Mouse (Mus musculus) ES-E14 (cell line): ENCODE results near the gene Ltb4r2. TPM values are rescaled to one million over a fixed set of nuclear protein-coding genes. Genes with fewer than 3 reads are reported as not detected.

ENCODE experiments used
- DNase-seq: peaks from one replicate; pipeline ENCODE4 v3.0.0-alpha.2; 2013; ENCODE audit warnings: low read depth, low spot score
- H3K27ac ChIP-seq: 2 replicates; pipeline ENCODE4 v1.5.1; 2012; ENCODE audit warnings: low read depth, mild to moderate bottlenecking, low read length, moderate library complexity, mixed read lengths; ENCODE audit not compliant: poor library complexity, insufficient read depth, severe bottlenecking
- H3K36me3 ChIP-seq: 2 replicates; pipeline ENCODE4 v1.6.1; 2012; ENCODE audit warnings: mild to moderate bottlenecking, low read length, moderate library complexity, mixed read lengths; ENCODE audit not compliant: control insufficient read depth, poor library complexity, insufficient read depth, severe bottlenecking
- H3K4me1 ChIP-seq, 2 experiments: fragments of 150-350 bp in 1 of 2; sonication (generic) in 1 of 2; 2 replicates each; pipeline ENCODE4 v1.6.1; 2012; ENCODE audit warnings: low read length in 2 of 2, mild to moderate bottlenecking in 1 of 2, mixed read lengths in 1 of 2; ENCODE audit not compliant: control insufficient read depth in 2 of 2, insufficient read depth in 2 of 2, poor library complexity in 1 of 2
- H3K4me3 ChIP-seq, 2 experiments: fragments of 150-350 bp in 1 of 2; sonication (generic) in 1 of 2; 2 replicates each; pipeline ENCODE4 v1.5.1; 2012; ENCODE audit warnings: low read length in 2 of 2, low read depth in 1 of 2, mild to moderate bottlenecking in 1 of 2, mixed read lengths in 1 of 2; ENCODE audit not compliant: insufficient read depth in 1 of 2, poor library complexity in 1 of 2, severe bottlenecking in 1 of 2
- H3K9ac ChIP-seq: 2 replicates; pipeline ENCODE4 v1.6.1; 2012; ENCODE audit warnings: low read depth, mild to moderate bottlenecking, low read length, mixed read lengths; ENCODE audit not compliant: poor library complexity, insufficient read depth, severe bottlenecking
- H3K9me3 ChIP-seq: fragments of 150-350 bp; sonication (generic); 2 replicates; pipeline ENCODE4 v1.6.1; 2012; ENCODE audit warnings: low read depth, mild to moderate bottlenecking, low read length; ENCODE audit not compliant: control insufficient read depth, insufficient read depth
- CHD2 ChIP-seq: IDR thresholded peaks from 2 replicates; pipeline ENCODE4 v1.6.1; 2014; ENCODE audit warnings: mild to moderate bottlenecking, low read depth, low read length, inconsistent platforms
- HCFC1 ChIP-seq: IDR thresholded peaks from 2 replicates; pipeline ENCODE4 v1.6.1; 2012; ENCODE audit warnings: low read length, inconsistent platforms, borderline replicate concordance; ENCODE audit not compliant: insufficient read depth
- MAFK ChIP-seq: IDR thresholded peaks from 2 replicates; pipeline ENCODE4 v1.6.1; 2014; ENCODE audit warnings: mild to moderate bottlenecking, low read depth, low read length, inconsistent platforms; ENCODE audit not compliant: insufficient read depth
- ZC3H11A ChIP-seq: IDR thresholded peaks from 2 replicates; pipeline ENCODE4 v1.6.1; 2012; ENCODE audit warnings: low read depth, mild to moderate bottlenecking, inconsistent platforms, low read length, borderline replicate concordance
- ZNF384 ChIP-seq: IDR thresholded peaks from 2 replicates; pipeline ENCODE4 v1.6.1; 2012; ENCODE audit warnings: low read depth, low read length, inconsistent platforms
- in situ Hi-C, 2 experiments: fragments of 600-800 bp; cut with MboI; formaldehyde crosslinking; loops; one replicate each; pipeline ENCODE4 v1.15.1; 2025; ENCODE audit warnings: low sequenced_read_pairs in 2 of 2, inconsistent platforms in 1 of 2; ENCODE audit not compliant: unreplicated experiment in 2 of 2
- total RNA-seq: library from RNA; depleted of rRNA; stranded (reverse); fragments of 300-350 nt; gene quantifications from 2 replicates; pipeline ENCODE4 v1.2.3, GENCODE M21; 2012

Gene Ltb4r2
- total RNA-seq, 1 experiment = 1.5 TPM

GRCm38 (mm10) chr14:55733889-55734288 lies 27.3 kb upstream of the Ltb4r2 start:
- no peaks in the 10 kb centered on the region for H3K9me3 ChIP-seq
- no peaks in the 10 kb centered on the region; the same call in 1 of the 2 replicates for H3K36me3 ChIP-seq
- DNase-seq = no peak
- H3K27ac ChIP-seq = no peak overlapping the region
- in situ Hi-C loops = no loop called here
- no peaks in the 10 kb centered on the region for H3K4me1 ChIP-seq
- no peak overlapping the region for H3K9ac ChIP-seq
- H3K4me3 ChIP-seq = no peak overlapping the region
- no peak for TF ChIP-seq ZNF384
- no peak for TF ChIP-seq ZC3H11A
- peak; percentile 69 for TF ChIP-seq MAFK
- no peak for TF ChIP-seq HCFC1

- DNase-seq = no peak
- Histone ChIP-seq H3K4me1 (no peaks in the 10 kb centered on the region), H3K27ac (no peak overlapping the region), H3K9me3 (no peaks in the 10 kb centered on the region), H3K4me3 (no peak overlapping the region), H3K9ac (no peak overlapping the region), H3K36me3 (peaks cover 2% of the 10 kb centered on the region; the same call in 1 of the 2 replicates)
- in situ Hi-C loops = no loop called here
- TF ChIP-seq ZNF384 = no peak
- no peak for TF ChIP-seq MAFK
- TF ChIP-seq ZC3H11A = no peak
- no peak for TF ChIP-seq CHD2
- TF ChIP-seq HCFC1 = no peak
These were observed 26.4 kb upstream of the Ltb4r2 start for GRCm38 (mm10) chr14:55734869-55735268.

- Histone ChIP-seq H3K36me3 (peaks cover 2% of the 10 kb centered on the region; the same call in 1 of the 2 replicates), H3K9me3 (no peaks in the 10 kb centered on the region), H3K27ac (no peak overlapping the region), H3K4me3 (no peak overlapping the region), H3K4me1 (no peaks in the 10 kb centered on the region), H3K9ac (no peak overlapping the region)
- TF ChIP-seq HCFC1 (no peak), ZC3H11A (no peak), MAFK (no peak), ZNF384 (no peak), CHD2 (no peak)
- in situ Hi-C loops = no loop called here
- no peak for DNase-seq
These were observed 25.9 kb upstream of the Ltb4r2 start for GRCm38 (mm10) chr14:55735334-55735733.

GRCm38 (mm10) chr14:55735758-55736157 lies 25.5 kb upstream of the Ltb4r2 start:
- no peak overlapping the region for H3K27ac ChIP-seq
- H3K36me3 ChIP-seq = peaks cover 2% of the 10 kb centered on the region; the same call in 1 of the 2 replicates
- no peak for TF ChIP-seq CHD2
- no peak for TF ChIP-seq HCFC1
- TF ChIP-seq ZC3H11A = no peak
- TF ChIP-seq MAFK = no peak
- TF ChIP-seq ZNF384 = no peak
- H3K4me1 ChIP-seq = no peaks in the 10 kb centered on the region
- no peak overlapping the region for H3K4me3 ChIP-seq
- H3K9me3 ChIP-seq = no peaks in the 10 kb centered on the region
- DNase-seq = no peak
- in situ Hi-C loops = no loop called here
- no peak overlapping the region for H3K9ac ChIP-seq
